Mouse (Mus musculus) fat pad, adult 2 months (tissue): Measurements from ENCODE around the gene Smim10l2a.
"Not testable (repeated sequence)": the region's sequence is repeated elsewhere in the genome, so short reads cannot be mapped to it uniquely, and the experiment has no call there.

ENCODE experiments used
- DNase-seq: peaks from one replicate; pipeline ENCODE4 v3.0.0-alpha.2; 2011; ENCODE audit warnings: low read depth, low spot score; ENCODE audit errors: extremely low read depth

The Smim10l2a gene

DNA sequence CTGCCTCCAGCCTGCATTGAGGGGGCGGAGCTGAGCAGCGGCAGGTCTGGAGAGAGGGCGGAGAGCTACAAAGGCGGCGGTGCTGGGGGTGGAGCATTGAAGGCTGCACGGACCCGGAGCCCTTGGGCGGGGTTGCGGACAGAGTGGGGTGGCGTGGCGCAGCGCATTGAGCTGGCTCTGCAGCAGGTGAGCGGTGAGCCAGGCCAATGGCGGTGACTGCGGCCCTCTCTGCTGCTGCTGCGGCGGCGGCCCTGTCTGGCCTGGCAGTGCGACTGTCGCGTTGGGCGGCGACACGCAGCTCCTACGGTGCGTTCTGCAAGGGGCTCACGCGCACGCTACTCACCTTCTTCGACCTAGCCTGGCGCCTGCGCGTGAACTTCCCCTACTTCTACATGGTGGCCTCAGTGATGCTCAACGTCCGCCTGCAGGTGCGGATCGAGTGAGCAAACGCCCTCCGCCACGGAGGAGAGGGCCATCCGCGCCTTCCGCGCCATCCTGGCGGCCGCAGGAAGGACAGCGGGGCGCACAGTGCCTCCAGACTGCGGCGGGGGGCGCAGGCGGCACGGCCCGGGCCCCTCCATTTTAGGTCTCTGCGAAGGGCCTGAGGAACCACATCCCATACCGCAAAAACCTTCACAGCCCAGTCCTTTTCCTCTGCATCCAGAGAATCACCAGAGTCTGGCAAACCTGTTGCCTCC, at the start of gene Smim10l2a:
TSS of gene Smim10l2a (plus strand) at position 156 of the 698 bp plus-strand sequence.
- not testable (repeated sequence) for DNase-seq

DNA sequence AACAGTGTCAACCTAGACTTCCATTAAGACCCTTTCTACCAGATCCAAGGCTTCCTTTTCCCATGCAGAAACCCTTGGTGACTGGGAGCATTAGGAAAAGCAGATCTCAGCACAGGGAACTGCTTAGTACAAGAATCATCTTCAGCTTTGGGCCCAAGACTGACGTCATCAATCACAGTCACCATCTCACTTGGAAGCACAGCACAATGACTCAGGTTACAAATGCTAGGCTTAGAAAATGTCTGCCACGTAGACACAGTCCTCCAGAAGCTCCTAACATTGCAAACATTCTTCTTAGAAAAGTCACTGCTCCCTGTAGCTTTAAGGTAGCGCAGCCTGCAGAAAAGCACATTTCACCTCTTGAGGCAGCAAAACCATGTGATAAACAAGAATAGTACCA, 42.3 kb upstream of the Smim10l2a start:
- no peak for DNase-seq

DNA sequence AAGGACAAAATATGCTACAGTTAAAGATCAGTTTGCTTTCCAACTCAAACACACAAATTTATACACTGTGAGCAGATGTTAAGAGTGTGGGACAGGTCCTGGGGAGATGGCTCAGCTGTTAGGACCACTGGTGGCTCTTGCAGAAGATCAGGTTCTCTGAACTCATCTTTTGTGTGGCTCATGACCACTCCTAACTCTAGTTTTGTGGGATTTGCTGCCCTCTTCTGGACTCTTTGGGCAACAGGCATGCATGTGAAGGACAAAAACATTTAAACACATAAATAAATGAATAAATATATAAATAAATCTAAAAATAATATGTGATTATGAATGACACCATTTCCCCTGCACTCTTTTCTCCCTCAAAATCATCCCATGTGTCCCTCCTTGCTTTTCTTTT, 34.1 kb upstream of the Smim10l2a start:
- DNase-seq, result no peak

DNA sequence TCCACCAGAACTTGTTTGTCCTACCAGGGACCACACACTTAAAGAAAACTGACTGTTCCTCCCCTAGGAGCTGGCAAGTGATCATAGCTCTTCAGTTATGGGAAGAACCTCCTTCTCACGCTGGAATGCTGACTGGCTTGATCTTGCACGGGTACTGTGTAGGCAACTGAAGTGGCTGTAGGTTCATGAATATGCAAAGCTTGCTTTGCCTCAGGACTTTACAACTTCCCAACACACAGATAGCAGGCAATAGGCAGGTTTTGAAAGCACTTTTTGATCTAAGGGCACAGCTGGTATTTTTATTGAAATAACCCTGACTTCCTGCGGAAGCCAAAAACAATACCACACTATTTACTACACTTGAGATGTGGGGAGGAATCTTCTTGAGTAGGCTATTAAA, 31.5 kb upstream of the Smim10l2a start:
- no peak for DNase-seq

GRCm38 (mm10) chrX:56346176-56346931, 28.0 kb upstream of the Smim10l2a start, which contains the start of gene Zfp449:
Gene Zfp449 (plus strand): TSS chrX:56346400.
- no peak for DNase-seq

DNA sequence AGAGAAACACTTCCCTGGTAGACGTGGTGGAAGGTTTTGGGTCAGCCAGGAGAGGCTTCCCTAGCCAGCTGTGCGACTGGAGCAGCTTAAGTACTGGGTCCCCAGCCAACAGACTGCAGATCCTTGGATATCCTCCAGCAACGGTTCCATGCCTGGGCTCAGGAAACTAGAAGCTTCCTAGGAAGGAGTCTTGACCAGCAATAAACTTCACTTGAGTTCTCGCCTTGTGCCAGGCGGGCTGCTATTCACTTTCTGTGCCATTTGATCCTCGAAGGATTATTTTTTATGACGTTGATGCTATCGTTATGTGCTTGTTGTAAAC, 27.5 kb upstream of the Smim10l2a start:
- DNase-seq, result no peak

- no peak for DNase-seq
Observed at GRCm38 (mm10) chrX:56380852-56381251, 6.5 kb downstream of the Smim10l2a start.

- DNase-seq, result no peak
Observed at GRCm38 (mm10) chrX:56384142-56384541, 9.8 kb downstream of the Smim10l2a start.

GRCm38 (mm10) chrX:56404646-56405045, 30.3 kb downstream of the Smim10l2a start:
- no peak for DNase-seq

- DNase-seq, result no peak
Observed at GRCm38 (mm10) chrX:56405482-56405881, 31.1 kb downstream of the Smim10l2a start.

DNA sequence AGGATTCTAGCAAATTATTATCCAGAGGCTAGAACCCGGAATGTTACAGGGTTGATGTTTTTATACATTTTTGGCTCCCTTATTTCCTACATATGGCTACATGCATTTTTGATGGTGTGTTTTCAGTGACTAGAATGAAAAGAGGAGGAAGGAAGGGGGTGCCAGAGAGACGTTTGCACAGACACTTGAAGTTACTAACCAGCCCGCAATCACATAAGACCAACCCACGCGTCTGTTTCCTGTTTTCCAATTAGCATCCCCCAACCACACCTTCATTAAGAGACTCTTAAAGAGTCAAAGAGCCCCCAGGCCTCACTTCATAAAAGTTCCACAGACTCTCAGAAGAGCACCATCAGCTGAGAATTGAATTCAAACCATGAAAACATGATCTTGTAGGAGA, 31.7 kb downstream of the Smim10l2a start:
- no peak for DNase-seq

DNA sequence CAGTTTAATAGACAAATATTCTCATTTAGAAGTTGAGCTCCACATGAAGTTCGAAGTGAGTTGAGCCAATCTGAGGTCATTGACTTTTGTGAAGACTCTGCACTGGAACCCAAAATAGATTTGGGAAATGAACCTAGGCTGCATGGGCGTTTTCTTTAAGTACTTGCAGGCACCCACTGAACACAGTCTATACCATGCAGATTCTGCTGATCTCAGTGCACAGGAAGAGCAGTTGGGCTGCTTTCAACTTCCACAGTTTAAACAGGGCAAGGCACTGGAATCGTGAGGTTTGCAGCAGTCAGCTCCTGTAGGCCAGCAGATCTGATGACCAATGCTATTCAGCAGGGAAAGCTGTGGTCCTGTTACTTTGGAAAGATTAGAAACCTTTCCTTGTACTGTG, 41.9 kb downstream of the Smim10l2a start:
- no peak for DNase-seq

DNA sequence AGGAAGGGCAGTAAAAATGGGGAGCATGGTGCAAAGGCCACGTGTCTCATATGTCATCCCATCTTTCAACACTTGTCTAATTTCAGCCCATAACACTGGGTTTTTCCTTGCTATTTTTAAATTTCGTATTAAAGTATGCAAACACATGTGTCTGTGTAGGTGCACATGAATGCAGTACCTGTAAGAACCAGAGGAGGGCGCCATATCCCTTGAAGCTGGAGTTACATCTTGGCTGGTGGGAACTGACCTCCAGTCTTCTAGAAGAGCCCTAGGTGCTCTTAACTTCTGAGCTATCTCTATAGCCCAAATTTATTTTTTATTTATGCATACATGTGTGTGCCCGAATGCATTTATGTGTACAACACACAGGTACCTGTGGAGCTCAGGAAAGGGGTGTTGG, 43.2 kb downstream of the Smim10l2a start:
- no peak for DNase-seq
